Mouse (Mus musculus): Measurements from ENCODE around the gene Gm10197. TPM values are rescaled to one million over a fixed set of nuclear protein-coding genes. Genes with fewer than 3 reads are reported as not detected.

The Gm10197 gene
- polyA plus RNA-seq, 1 experiment: not detected

DNA sequence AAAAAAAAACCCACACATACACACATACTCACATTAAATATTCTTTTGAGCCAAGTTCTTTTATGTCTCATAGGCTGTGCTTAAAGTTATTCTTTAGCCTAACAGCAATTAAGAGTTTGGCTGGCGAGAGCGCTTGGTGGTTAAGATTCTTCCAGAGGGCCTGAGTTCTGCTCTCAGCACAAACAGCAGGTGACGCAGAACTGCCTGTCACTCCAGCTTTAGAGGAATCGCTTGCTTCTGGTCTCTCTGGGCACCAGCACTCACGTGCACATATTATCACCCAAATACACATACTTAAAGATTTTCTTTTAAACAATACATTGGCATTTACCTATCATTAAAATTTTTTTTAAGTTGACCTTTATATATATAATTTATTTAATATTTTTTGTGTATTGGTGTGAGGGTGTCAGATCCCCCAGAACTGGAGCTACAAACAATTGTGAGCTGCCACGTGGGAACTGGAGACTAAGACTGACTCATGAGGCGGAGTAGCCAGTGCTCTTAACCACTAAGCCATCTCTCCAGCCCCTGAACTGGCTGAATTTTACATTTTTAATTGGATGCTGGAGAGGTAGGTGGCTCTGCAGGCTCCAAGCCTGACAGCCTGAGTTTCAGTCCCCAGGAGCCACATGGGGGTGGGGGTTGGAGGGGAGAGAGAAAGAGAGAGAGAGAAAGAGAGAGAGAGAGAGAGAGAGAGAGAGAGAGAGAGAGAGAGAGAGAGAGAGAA lies 17.1 kb downstream of the Gm10197 start:
- H3K36me3 ChIP-seq (ENCODE audit: control insufficient read depth, insufficient read depth): no peaks in the 10 kb centered on the region
- H3K79me2 ChIP-seq (ENCODE audit: control insufficient read depth, insufficient read depth): no peaks in the 10 kb centered on the region
- H3K27me3 ChIP-seq (ENCODE audit: control insufficient read depth, insufficient read depth, insufficient read length): no peaks in the 10 kb centered on the region
- peak overlapping the region; percentile 40 for H3ac ChIP-seq (ENCODE audit: control insufficient read depth, insufficient read length, low read depth)
- H3K79me3 ChIP-seq (ENCODE audit: low read depth): no peaks in the 10 kb centered on the region
- TF ChIP-seq CEBPB (IDR thresholded peaks at IDR 0.05; ENCODE audit: low read depth) (no peak), MYOD1 (IDR thresholded peaks at IDR 0.05; ENCODE audit: control insufficient read depth, insufficient read length, low read depth) (no peak), CTCF (IDR thresholded peaks at IDR 0.05; ENCODE audit: control insufficient read depth, insufficient read depth, insufficient read length) (no peak), USF1 (IDR thresholded peaks at IDR 0.05; ENCODE audit: low read depth) (no peak), MYOG (IDR thresholded peaks at IDR 0.05; ENCODE audit: control insufficient read depth, extremely low read depth, insufficient read length) (no peak), MAX (IDR thresholded peaks at IDR 0.05) (no peak), FOSL1 (IDR thresholded peaks at IDR 0.05; ENCODE audit: insufficient read depth, low read length, poor library complexity, severe bottlenecking) (no peak)
- H3K4me3 ChIP-seq (ENCODE audit: insufficient read depth, poor library complexity, severe bottlenecking): no peak overlapping the region

DNA sequence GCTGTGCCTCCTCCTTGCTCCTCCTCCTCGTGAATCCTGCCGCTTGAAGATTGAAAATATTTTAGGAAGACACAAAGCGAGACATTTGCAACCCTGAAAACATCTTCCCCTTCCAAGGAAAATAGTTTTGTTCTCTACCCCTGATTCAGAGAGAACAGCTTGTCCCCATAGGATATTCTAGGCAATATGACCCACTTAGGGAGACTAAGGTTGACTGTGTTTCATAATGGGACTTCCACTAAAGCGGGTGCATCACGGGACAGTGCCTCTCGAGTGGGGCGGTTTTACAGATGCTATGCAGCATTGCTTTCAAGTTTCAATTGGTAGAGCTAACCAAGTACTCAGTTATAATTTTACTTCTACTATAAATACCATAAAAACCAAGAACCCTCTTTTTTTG lies 17.7 kb downstream of the Gm10197 start:
- no peak for TF ChIP-seq MYOD1 (IDR thresholded peaks at IDR 0.05; ENCODE audit: control insufficient read depth, insufficient read length, low read depth)
- TF ChIP-seq CEBPB (IDR thresholded peaks at IDR 0.05; ENCODE audit: low read depth): no peak
- TF ChIP-seq MAX (IDR thresholded peaks at IDR 0.05): no peak
- no peak for TF ChIP-seq FOSL1 (IDR thresholded peaks at IDR 0.05; ENCODE audit: insufficient read depth, low read length, poor library complexity, severe bottlenecking)
- TF ChIP-seq CTCF (IDR thresholded peaks at IDR 0.05; ENCODE audit: control insufficient read depth, insufficient read depth, insufficient read length): no peak
- no peak for TF ChIP-seq MYOG (IDR thresholded peaks at IDR 0.05; ENCODE audit: control insufficient read depth, extremely low read depth, insufficient read length)
- no peak for TF ChIP-seq USF1 (IDR thresholded peaks at IDR 0.05; ENCODE audit: low read depth)
- Histone ChIP-seq H3K79me2 (ENCODE audit: control insufficient read depth, insufficient read depth) (no peaks in the 10 kb centered on the region), H3K36me3 (ENCODE audit: control insufficient read depth, insufficient read depth) (no peaks in the 10 kb centered on the region), H3K79me3 (ENCODE audit: low read depth) (no peaks in the 10 kb centered on the region), H3K27me3 (ENCODE audit: control insufficient read depth, insufficient read depth, insufficient read length) (no peaks in the 10 kb centered on the region), H3K4me3 (ENCODE audit: insufficient read depth, poor library complexity, severe bottlenecking) (no peak overlapping the region), H3ac (ENCODE audit: control insufficient read depth, insufficient read length, low read depth) (no peak overlapping the region)

DNA sequence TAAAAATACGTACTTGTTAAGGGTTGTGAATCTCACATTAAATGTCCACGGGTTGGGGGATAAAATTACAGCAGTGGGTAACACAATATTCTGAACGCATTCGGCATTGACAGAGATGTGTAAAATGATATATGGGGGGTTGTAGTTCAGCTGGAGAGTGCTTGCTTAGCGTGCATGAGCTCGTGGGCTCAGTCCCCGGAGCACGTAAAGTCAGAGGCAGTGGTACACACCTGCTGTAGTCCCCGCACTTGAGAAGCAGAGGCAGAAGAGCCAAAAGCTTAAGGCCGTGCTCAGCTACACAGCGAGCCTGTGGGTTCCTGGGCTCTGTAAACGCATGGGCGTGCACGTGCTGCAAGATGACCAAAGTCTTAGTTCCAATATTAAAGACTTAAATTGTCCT lies 25.8 kb downstream of the Gm10197 start:
- no peak for TF ChIP-seq CTCF (IDR thresholded peaks at IDR 0.05; ENCODE audit: control insufficient read depth, insufficient read depth, insufficient read length)
- TF ChIP-seq MYOD1 (IDR thresholded peaks at IDR 0.05; ENCODE audit: control insufficient read depth, insufficient read length, low read depth): no peak
- no peak for TF ChIP-seq USF1 (IDR thresholded peaks at IDR 0.05; ENCODE audit: low read depth)
- no peak for TF ChIP-seq MYOG (IDR thresholded peaks at IDR 0.05; ENCODE audit: control insufficient read depth, extremely low read depth, insufficient read length)
- TF ChIP-seq FOSL1 (IDR thresholded peaks at IDR 0.05; ENCODE audit: insufficient read depth, low read length, poor library complexity, severe bottlenecking): no peak
- TF ChIP-seq CEBPB (IDR thresholded peaks at IDR 0.05; ENCODE audit: low read depth): no peak
- no peak for TF ChIP-seq MAX (IDR thresholded peaks at IDR 0.05)

DNA sequence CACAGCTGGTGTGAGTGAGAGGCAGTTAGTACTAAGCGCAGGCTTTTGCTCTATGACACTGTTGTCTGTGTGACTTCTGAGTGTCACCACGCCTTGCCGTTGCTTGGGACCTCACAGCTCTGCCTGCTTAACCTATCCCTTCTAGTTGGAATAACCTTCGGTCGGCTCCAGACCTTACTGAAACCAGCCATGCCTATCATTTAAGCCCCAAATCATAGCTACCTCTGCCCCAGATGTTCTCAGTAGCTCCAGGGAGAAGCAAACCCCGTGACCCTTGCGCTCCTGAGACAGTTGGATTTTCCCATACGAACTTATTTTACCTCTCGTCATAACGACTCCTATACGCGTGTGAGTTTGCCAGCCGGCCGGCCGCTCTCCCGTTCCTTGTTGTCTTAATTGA lies 27.5 kb downstream of the Gm10197 start:
- Histone ChIP-seq H3K27me3 (ENCODE audit: control insufficient read depth, insufficient read depth, insufficient read length) (no peaks in the 10 kb centered on the region), H3K79me3 (ENCODE audit: low read depth) (no peaks in the 10 kb centered on the region), H3K36me3 (ENCODE audit: control insufficient read depth, insufficient read depth) (no peaks in the 10 kb centered on the region), H3ac (ENCODE audit: control insufficient read depth, insufficient read length, low read depth) (no peak overlapping the region), H3K79me2 (ENCODE audit: control insufficient read depth, insufficient read depth) (no peaks in the 10 kb centered on the region), H3K4me3 (ENCODE audit: insufficient read depth, poor library complexity, severe bottlenecking) (no peak overlapping the region)
- no peak for TF ChIP-seq CTCF (IDR thresholded peaks at IDR 0.05; ENCODE audit: control insufficient read depth, insufficient read depth, insufficient read length)
- TF ChIP-seq MYOD1 (IDR thresholded peaks at IDR 0.05; ENCODE audit: control insufficient read depth, insufficient read length, low read depth): no peak
- no peak for TF ChIP-seq MYOG (IDR thresholded peaks at IDR 0.05; ENCODE audit: control insufficient read depth, extremely low read depth, insufficient read length)
- TF ChIP-seq USF1 (IDR thresholded peaks at IDR 0.05; ENCODE audit: low read depth): no peak
- no peak for TF ChIP-seq CEBPB (IDR thresholded peaks at IDR 0.05; ENCODE audit: low read depth)
- TF ChIP-seq MAX (IDR thresholded peaks at IDR 0.05): no peak
- TF ChIP-seq FOSL1 (IDR thresholded peaks at IDR 0.05; ENCODE audit: insufficient read depth, low read length, poor library complexity, severe bottlenecking): no peak

More for the DNA sequence above, 25.8 kb downstream of the Gm10197 start:
- Histone ChIP-seq H3K4me3 (ENCODE audit: insufficient read depth, poor library complexity, severe bottlenecking) (no peak overlapping the region), H3ac (ENCODE audit: control insufficient read depth, insufficient read length, low read depth) (no peak overlapping the region), H3K27me3 (ENCODE audit: control insufficient read depth, insufficient read depth, insufficient read length) (no peaks in the 10 kb centered on the region), H3K79me3 (ENCODE audit: low read depth) (no peaks in the 10 kb centered on the region), H3K79me2 (ENCODE audit: control insufficient read depth, insufficient read depth) (no peaks in the 10 kb centered on the region), H3K36me3 (ENCODE audit: control insufficient read depth, insufficient read depth) (no peaks in the 10 kb centered on the region)

DNA sequence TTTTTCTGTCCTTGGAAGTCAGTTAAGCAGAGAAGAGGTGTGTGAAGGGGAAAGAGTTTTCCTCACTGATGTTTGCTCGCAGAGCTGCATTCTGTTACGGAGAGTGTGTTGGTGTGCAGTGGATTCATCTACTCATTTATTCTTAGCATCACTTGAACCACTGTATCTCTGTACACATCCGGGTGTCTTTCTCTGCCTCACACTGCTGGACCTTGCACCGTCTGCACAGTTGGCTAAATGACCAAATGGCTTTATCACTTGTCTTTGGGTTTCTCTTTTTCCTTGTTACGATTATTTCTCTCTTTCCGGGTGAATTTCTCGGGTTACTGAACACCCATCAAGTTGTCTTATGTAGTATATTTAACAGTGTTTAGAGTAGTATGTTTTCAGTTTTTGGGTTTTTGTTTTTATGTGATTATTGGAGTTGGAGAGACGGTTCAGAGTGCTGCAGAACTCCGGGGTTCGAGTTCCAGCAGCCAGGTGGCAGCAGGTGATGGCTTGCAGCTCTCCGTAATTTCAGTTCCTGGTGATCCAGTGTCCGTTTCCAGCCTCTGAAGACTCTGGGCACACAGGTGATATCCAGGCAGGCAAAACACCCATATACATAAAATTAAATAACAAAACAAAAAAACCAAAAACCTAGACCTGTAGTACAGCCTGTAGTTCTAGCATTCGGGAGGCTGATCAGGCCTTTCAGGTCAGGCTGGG lies 28.2 kb downstream of the Gm10197 start:
- no peak overlapping the region for H3K4me3 ChIP-seq (ENCODE audit: insufficient read depth, poor library complexity, severe bottlenecking)
- no peak for TF ChIP-seq FOSL1 (IDR thresholded peaks at IDR 0.05; ENCODE audit: insufficient read depth, low read length, poor library complexity, severe bottlenecking)
- no peak for TF ChIP-seq USF1 (IDR thresholded peaks at IDR 0.05; ENCODE audit: low read depth)
- TF ChIP-seq MYOD1 (IDR thresholded peaks at IDR 0.05; ENCODE audit: control insufficient read depth, insufficient read length, low read depth): no peak
- no peak for TF ChIP-seq MAX (IDR thresholded peaks at IDR 0.05)
- no peak for TF ChIP-seq MYOG (IDR thresholded peaks at IDR 0.05; ENCODE audit: control insufficient read depth, extremely low read depth, insufficient read length)
- TF ChIP-seq CEBPB (IDR thresholded peaks at IDR 0.05; ENCODE audit: low read depth): no peak
- no peak for TF ChIP-seq CTCF (IDR thresholded peaks at IDR 0.05; ENCODE audit: control insufficient read depth, insufficient read depth, insufficient read length)
- no peaks in the 10 kb centered on the region for H3K79me3 ChIP-seq (ENCODE audit: low read depth)
- no peaks in the 10 kb centered on the region for H3K27me3 ChIP-seq (ENCODE audit: control insufficient read depth, insufficient read depth, insufficient read length)
- H3ac ChIP-seq (ENCODE audit: control insufficient read depth, insufficient read length, low read depth): no peak overlapping the region
- H3K79me2 ChIP-seq (ENCODE audit: control insufficient read depth, insufficient read depth): no peaks in the 10 kb centered on the region
- H3K36me3 ChIP-seq (ENCODE audit: control insufficient read depth, insufficient read depth): no peaks in the 10 kb centered on the region

Data from C2C12 (cell line).